Mouse (Mus musculus) spleen, embryonic (tissue): ENCODE results near the gene Mocs1.
"Not testable (repeated sequence)": the region's sequence is repeated elsewhere in the genome, so short reads cannot be mapped to it uniquely, and the experiment has no call there.

Experiments used
- CTCF ChIA-PET: fragments of 350-600 bp; sonication (Branson Sonifier 250); formaldehyde crosslinking; loops from one replicate; lab custom pipeline; 2022; lab: Charles Lee

Gene Mocs1

GRCm38 (mm10) chr17:49431176-49431575, 3.0 kb downstream of the Mocs1 start:
- CTCF ChIA-PET, result interaction anchor here (0.7 kb wide), 1 partner anchor 402 kb away, joined by 5 read pairs; no protein-coding TSS in a partner anchor

DNA sequence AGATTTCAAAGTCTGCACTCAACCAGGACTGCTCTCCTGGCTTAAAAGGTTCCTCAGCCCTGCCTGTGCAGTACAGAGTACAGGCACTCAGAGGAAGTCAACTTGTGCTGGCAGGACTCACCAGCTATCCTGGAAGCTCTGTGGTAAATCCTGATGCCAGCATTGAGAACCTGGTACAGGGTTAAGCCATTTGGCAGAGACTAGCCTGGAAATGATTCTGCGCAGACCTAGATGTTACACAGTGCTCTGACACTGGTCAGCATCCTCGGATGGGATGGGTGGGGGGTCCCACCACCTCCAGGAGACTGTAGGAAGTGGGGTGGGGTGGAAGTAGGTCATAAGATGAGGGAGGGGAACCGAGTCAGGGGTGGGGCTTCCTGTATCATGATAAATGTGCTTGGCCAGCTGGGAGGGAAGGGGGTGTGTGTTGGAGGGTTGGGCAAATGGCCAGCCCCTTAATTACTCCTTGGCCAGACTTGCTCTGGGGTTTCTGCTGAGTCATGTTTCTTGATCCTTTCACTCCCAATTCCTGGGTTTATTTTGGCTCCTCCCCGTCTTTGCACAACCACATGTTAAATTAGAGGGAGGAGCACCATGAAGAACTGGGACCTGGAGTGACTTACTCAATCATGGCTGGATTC, 4.0 kb downstream of the Mocs1 start:
- CTCF ChIA-PET, result no interaction called here

- CTCF ChIA-PET, result no interaction called here
Observed at GRCm38 (mm10) chr17:49433071-49433470, 4.9 kb downstream of the Mocs1 start.

DNA sequence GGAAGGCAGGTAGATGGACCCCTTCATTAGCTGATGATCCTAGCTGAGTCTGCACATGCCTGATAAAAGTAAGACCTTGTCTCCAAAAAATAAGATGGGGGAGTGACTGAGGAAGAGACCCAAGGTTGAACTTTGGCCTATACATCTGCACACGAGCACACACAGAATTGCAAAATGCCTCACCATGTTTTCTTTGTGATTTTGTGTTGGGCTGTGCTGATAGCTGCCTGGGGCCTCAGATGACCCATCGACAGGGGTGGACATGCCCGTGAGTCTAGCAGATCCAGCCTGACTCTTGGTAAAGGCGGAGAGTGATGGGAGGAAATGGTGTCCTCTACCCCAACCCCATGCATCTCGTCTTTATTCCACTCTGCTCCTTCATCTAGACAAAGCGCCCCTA, 6.1 kb downstream of the Mocs1 start:
- CTCF ChIA-PET, result no interaction called here

DNA sequence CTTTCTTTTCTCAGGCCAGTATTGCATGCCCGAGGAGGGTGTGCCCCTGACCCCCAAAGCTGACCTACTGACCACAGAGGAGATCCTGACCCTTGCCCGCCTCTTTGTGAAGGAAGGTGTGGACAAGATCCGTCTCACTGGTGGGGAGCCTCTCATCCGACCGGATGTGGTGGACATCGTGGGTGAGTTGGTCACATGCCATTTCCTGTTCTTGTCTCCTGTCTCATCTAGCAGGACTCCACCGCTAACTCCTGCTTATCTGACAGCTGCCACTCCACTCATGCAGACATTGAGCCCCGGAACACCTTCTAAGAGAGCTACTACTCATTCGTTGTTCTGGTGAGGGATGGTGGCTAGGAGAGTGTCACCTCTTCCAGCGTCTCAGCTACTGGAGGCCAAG, 6.9 kb downstream of the Mocs1 start:
- CTCF ChIA-PET, result no interaction called here

- CTCF ChIA-PET, result no interaction called here
Observed at GRCm38 (mm10) chr17:49436631-49437030, 8.5 kb downstream of the Mocs1 start.

DNA sequence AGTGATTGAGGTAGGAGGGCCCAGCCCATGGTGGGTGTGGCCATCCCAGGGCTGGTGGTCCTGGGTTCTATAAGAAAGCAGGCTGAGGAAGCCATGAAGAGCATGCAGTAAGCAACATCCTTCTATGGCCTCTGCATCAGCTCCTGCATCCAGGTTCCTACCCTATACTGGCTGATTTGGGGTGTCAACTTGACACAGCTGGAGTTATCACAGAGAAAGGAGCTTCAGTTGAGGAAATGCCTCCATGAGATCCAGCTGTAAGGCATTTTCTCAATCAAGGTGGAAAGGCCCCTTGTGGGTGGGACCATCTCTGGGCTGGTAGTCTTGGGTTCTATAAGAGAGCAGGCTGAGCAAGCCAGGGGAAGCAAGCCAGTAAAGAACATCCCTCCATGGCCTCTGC, 9.1 kb downstream of the Mocs1 start:
- CTCF ChIA-PET, result not testable (repeated sequence)

DNA sequence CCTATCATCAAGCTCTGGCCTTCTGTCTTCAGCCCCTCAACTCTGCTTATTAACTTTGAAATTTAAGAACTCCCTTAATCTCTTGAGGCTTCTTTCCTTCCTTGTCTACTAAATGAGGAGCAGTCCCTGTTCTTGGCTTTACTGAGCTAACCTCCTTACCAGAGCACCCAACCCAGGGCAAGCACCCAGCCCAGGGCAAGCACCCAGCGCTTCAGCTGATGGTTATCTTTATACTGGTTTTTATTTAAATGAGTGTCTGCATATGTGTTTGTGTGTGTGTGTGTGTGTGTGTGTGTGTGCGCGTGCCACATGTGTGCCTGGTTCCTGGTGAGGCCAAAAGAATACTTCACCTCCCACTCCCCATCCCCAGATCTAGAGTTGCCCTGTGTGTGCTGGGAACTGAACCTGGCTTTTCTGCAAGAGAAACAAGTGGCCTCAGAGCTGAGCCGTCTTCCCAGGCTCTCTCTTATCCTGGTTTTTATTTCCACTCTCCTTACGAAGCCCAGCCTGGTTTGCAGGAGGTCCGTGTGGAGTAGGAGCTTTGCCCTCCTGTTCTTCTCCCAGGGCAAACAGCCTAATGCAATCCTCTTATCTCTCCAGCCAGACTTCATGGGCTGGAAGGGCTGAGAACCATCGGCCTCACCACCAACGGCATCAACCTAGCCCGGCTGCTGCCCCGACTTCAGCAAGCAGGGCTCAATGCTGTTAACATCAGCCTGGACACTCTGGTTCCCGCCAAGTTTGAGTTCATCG, 10.8 kb downstream of the Mocs1 start:
- CTCF ChIA-PET, result interaction anchor here (0.6 kb wide), 1 partner anchor 15 kb away, joined by 10 read pairs; no protein-coding TSS in a partner anchor

DNA sequence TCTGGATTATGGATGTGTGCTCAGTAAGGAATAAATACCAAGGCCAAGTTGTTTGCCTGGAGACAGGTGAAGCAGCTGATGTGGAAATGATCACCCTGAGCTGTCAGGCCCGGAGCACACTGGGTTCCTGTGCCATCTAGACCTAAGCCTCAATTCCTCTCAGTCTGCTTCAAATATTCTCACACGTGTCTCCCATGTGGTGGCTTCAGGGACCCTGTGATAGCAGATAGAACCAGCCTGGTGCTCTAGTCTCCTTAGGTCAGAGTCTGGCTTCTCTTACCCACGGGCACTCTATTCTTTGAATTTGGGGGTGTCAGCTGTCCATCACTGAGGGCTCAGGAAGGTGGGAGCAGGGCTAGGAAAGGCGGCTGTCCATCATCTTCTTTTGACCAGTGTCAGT, 11.5 kb downstream of the Mocs1 start:
- CTCF ChIA-PET, result no interaction called here

- CTCF ChIA-PET, result no interaction called here
Observed at GRCm38 (mm10) chr17:49440331-49441130, 12.4 kb downstream of the Mocs1 start.

DNA sequence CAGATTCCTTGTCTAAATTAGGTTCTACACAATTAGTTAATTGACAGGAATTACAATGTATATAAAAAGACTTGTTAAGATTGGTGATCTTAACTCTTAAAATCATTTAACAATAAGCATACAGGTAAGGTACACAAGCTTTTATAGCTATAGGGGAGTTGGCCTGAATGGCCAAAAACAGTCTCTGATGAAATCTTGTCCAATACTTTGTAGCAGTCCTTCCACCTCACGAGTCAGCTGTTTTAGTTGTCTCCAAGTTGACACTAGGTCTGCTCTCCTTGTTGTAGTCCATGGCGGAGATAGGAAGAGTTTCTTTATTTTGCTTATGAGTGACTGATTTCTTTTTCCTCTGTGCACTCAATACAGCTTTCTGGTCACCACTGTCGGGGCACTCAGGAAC, 14.7 kb downstream of the Mocs1 start:
- CTCF ChIA-PET, result not testable (repeated sequence)

GRCm38 (mm10) chr17:49448570-49449229, 20.5 kb downstream of the Mocs1 start:
- CTCF ChIA-PET, result no interaction called here

- CTCF ChIA-PET, result no interaction called here
Observed at GRCm38 (mm10) chr17:49449230-49449608, 21.1 kb downstream of the Mocs1 start.

GRCm38 (mm10) chr17:49450922-49451321, 22.8 kb downstream of the Mocs1 start:
- CTCF ChIA-PET, result no interaction called here

DNA sequence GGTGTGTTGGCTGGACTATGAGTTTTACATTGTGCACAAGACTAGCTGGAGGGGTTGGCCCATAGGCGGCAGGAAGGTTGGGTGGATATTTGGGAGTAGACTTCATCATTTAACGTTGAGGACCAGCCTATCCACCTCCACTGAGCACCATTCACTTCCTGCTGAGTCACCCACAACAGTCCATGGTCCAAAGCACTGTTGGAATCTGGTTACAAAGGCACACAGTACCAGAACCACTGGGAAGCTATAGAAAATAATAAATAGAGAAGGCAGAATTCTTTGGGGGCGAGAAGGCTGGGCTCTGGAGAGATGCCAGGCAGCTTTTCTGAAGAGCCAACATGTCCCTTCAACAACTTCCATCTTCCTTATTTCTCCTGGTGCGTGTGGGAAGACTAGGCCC, 28.2 kb downstream of the Mocs1 start:
- CTCF ChIA-PET, result no interaction called here

GRCm38 (mm10) chr17:49457833-49458232, 29.7 kb downstream of the Mocs1 start:
- CTCF ChIA-PET, result no interaction called here

GRCm38 (mm10) chr17:49458386-49458785, 30.2 kb downstream of the Mocs1 start:
- CTCF ChIA-PET, result no interaction called here

GRCm38 (mm10) chr17:49464884-49465283, 36.7 kb downstream of the Mocs1 start:
- CTCF ChIA-PET, result no interaction called here

DNA sequence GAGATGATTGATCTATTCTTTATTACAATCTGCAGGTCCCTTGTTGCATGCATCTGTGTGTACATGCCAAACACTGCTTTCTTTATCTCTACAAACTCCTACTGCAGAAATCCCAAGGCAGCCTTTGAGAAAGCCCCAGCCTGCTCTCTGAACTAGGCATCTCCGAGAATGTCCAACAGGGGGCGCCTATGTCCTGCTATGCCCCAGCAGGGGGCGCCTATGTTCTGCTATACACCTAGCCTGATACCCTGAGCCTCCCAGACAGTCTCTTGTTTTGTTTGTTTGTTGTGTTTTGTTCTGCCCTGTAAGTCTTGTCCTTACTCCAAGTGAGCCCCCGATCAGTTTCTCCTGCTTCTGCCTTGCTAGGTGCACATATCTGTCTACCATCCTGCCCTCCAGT, 40.1 kb downstream of the Mocs1 start:
- CTCF ChIA-PET, result no interaction called here

- CTCF ChIA-PET, result no interaction called here
Observed at GRCm38 (mm10) chr17:49472626-49473025, 44.5 kb downstream of the Mocs1 start.

GRCm38 (mm10) chr17:49474051-49474450, 45.9 kb downstream of the Mocs1 start:
- CTCF ChIA-PET, result no interaction called here

DNA sequence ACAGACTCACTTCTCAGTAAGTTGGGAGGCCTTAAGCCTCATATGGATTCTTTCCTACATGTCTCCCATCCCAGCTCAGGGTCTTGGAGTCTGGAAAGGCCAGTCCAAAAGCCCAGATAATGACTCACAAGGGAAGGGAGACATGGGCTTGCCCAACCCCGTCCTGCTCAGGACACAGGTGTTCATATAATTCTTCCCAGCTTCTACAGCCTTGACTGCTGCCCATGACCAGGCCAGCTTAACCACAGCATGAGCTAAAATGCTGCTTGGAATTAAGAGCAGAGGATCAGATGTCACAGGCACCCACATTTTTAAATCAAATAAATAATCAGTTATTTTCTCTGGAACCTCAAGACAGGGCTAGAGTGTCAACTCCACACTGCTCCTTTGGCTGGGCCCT, 47.0 kb downstream of the Mocs1 start:
- CTCF ChIA-PET, result no interaction called here
